Mouse (Mus musculus) heart, postnatal 14 days (tissue): Measurements from ENCODE around the gene Ppp6r2. TPM values are rescaled to one million over a fixed set of nuclear protein-coding genes. Genes with fewer than 3 reads are reported as not detected.

Experiments
- DNase-seq, 2 experiments: peaks; one replicate each; pipeline ENCODE4 v3.0.0; 2021 to 2022
- intact Hi-C: fragments of 180-260 bp; cut with DNase I; formaldehyde crosslinking; loops from one replicate; pipeline ENCODE4 v1.15.1; 2025
- total RNA-seq, 2 experiments: library from RNA; stranded (reverse); gene quantifications; 2 replicates each; pipeline ENCODE4 v1.2.3; 2021

Ppp6r2 gene
- total RNA-seq, 2 experiments from 2014 or later = 57.8 to 61.2 TPM

DNA sequence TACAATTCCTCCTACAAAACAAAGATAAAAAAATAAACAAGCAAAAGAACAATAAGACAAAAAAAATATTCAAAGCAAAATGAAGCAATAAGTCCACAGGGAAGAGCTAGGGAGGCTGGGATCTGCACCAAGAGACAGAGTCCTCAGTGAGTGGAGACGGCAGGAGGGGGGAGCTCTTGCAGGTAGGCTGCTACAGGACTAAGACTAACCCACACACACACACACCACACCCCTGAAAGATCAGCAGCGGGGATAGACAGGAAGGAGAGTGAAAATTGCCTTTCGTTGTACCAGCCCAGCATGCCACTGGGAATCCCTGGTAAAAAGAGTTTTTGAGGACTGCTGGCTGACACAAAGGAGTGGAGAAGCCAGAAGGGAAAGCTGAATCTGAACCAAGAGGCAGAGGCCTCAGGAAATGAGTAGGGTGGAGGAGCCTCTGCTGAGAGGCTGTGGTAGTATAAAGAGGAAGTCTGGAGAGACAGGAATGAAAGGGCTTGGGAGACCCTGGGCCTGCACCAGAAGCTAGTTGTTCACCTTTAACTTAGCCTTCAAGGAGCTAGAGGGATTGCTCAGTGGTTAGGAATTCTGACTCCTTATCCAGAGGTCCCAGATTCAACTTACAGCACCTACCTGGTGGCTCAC is 28.5 kb downstream of the Ppp6r2 start:
- no peak for DNase-seq
- intact Hi-C loops = no loop called here

DNA sequence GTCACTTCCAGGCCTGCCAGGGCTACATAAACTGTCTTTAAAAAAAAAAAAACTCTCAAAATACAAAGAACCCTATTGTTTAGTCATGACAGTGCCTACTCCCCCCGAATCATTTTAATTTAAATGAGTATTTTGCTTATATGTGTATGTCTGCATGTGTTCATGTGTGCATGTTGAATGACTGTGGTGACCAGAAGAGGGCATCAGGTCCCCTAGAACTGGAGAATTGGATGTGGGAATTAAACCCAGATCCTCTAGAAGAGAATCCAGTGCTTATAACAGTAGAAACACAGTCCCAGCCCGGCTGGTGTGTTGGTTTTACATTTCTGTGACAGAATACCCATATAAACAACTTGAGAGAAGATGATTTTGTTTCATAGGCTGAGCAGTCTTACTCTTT is 29.7 kb downstream of the Ppp6r2 start:
- no peak for DNase-seq
- intact Hi-C loops = no loop called here

DNA sequence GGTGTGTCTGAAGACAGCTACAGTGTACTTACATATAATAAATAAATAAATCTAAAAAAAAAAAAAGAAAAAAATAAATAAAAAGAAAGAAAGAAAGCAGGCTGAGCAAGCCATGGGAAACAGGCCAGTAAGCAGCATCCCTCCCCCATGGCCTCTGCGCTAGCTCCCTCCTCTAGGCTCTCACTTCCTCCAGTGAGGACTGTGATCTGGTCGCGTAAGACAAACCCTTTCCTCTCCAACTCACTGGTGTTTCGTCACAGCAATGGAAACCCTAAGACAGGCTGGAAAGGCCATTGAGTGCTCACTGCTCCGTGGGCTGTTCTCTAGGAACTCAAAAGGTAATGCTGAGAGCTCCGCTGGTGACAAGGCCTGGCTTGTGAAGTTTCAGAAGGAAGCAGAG is 37.7 kb downstream of the Ppp6r2 start:
- intact Hi-C loops = no loop called here
- DNase-seq = no peak

DNA sequence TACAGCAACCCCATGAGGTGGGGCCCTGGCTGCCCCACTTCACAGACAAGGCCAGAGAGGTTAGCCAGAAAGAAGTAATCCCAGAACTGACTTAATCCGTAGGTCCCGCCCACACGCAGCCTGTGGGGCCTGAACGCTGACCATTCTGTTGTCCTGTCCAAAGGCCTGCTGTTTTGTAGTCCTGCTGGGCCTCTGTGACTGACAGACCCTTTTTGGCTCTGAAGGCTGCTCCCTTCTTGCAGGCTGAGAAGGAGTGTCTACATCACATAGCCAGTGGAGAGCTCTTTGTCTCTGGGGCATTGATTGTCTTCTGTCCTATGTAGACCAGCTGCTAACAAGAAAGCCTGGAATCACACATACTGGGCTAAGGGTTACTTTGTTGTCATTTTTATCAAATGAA is 44.0 kb downstream of the Ppp6r2 start:
- DNase-seq = peak; percentile 29 to 31
- intact Hi-C loops = no loop called here

DNA sequence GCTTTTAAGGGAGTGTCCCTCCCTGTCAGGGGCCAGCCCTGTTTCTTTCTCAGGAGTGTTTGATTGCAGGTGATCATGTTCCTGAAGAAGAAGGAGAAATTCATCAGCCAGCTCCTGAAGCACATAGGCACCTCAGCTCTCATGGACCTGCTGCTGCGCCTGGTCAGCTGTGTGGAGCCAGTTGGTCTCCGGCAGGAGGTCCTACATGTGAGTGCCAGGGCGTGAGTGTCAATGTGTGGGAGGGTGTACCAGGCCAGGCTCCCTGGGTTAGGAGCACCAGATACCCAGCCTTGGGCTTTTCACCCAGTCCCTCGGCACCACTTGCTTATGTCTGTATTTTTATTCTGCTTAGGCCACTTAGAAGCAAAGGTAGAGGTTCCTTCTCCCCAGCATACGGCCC is 47.6 kb downstream of the Ppp6r2 start:
- no peak for DNase-seq
- intact Hi-C loops = no loop called here

DNA sequence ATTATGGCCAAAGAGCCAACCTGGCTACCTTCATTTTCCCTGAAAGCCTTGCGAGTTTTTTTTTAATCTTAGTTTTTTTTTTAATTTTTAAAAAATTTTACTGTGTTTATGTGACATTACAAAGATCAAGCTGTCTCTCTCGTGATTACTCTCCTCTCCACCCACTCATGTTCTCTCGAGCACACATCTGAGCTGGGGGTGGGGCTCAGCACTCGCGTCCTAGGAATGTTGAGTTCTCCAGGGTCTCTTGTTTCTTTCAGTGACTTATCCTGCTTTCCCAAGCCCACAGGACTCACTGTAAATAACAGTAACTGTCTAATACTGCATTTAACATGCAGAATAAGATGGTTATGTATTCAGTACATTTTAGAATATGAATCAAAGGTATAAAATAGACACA is 53.1 kb downstream of the Ppp6r2 start:
- DNase-seq = no peak
- intact Hi-C loops = no loop called here

DNA sequence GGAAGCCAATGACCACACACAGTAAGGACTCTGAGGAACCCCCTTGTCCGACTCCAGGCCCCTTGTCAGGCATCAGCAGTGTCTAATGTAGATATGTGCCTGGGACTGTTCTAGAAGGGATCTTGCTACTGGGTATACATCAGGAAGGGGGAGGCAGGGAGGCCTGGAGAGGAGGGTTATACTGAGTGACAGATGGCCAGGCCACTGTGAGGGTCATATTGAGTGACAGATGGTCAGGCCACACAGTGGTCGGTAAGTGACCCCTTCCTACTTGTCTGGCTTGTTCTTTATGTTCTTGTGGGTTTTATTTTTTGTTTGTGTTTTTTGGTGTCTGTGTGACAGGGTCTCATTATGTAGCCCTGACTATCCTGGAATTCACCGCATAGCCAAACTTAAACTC is 64.1 kb downstream of the Ppp6r2 start:
- intact Hi-C loops = no loop called here
- DNase-seq = no peak

DNA sequence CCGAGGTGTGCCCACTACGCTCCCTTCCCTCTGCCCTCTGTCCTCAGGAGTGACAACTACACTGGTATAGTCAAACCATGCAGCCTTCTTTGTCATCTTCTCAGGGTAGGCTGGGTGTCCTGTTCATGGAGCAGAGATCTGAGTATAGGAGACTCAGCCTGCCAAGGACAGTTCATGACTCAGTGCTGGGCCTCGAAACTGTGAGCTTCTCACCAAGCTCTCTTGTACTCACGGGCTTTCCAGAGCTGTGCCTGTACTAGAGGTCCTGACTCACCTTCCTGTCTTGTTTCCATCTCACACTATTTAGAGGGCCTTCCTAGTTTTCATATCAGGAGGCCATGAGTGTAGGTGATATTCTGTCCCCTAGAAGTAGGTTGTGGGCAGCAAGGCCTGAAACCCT is 66.0 kb downstream of the Ppp6r2 start:
- DNase-seq = no peak
- intact Hi-C loops = no loop called here

DNA sequence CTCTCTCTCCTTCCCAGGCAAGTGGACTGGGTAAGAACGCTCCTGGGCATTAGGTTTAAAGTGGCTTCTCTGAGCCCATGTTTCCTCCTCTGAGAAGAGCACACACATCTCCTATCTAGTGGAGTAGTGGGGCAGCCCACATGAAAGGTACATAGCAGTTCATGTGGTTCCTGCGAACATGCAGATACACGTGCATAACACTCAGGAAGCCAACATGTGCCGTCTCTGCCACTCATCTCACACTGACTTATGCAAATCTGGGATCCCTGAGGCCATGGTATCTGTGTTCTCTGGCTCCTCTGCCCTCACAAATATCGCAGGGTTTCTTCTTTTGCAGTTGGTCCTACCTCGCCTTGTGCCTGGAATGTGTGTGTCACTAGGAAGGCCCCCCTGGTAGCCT is 71.2 kb downstream of the Ppp6r2 start:
- intact Hi-C loops = no loop called here
- DNase-seq = no peak

DNA sequence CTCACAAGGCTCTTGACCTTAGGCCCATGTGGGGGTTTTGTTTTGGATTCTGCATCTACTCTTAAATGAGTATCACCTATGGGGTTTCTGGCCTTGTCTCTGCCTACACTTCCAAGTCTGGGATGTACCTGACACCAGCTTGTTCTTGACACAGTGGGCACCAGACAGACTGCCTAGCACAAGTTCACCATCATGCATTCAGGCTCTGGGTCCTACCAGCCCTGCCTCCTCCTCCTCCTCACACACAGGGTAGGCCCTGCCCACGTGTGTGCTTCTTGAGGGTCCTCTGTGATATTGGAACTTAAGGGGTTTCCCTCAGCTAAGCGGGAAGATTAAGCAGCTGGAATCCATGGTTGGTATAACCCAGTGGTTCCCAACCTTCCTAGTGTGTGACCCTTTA is 72.7 kb downstream of the Ppp6r2 start:
- DNase-seq = no peak
- intact Hi-C loops = no loop called here

DNA sequence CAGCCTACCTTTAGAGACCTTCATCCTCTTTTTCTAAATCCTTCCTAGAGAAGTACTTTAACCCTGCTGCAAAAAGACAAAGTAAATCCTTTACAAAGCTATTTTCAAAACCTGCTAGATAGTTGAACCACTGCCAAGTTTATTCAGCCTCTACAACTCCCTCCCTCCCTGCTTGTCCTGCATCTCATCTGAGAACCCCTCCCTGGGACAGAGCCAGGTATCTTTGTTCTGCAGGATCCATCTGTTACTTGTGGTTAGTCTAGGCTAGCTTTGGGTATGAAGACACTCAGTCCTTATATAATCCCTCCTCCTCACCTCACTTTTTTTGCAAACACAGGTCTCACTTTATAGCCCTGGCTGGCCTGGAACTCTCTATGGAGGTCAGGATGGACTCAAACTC is 73.7 kb downstream of the Ppp6r2 start:
- DNase-seq = no peak
- intact Hi-C loops = no loop called here

DNA sequence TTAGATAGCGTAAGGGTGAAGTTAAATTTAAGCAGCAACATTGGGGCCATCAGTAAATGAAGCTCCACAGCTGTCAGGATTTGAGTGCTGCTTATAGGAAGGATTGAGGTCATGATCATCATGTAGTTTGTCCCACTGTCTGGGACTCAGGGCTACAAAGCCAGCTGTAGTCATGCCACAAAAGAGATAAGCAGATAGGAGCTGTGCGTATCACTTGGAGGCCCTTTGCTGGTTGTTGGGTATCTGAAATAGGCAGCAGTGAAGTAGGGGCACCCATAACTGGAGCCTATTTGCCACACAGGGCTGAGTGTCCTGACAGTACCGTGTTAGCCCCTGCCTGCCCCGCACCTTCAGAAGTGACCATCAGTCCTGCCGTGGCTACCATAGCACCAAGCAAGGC is 74.1 kb downstream of the Ppp6r2 start:
- intact Hi-C loops = no loop called here
- no peak for DNase-seq

DNA sequence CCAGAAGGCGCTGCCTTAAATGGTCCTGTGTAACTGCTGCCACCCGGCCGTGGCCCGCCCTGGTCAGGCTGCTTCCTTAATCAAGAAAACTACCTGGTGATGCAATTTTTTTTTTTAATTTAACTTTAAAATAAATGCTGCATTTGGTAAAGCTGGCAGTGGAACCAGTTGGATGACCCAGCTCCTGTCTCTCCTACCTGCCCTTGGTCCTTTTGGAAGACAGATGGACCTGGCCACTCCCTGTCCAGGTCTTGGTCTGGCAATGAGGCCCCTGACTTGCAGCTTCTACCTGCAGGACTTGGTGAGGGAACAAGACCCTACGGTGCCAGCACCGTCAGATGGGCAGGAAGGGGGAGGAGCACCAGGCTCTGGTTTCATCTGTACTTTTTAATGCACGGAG is 74.8 kb downstream of the Ppp6r2 start:
- intact Hi-C loops = no loop called here
- DNase-seq = no peak

DNA sequence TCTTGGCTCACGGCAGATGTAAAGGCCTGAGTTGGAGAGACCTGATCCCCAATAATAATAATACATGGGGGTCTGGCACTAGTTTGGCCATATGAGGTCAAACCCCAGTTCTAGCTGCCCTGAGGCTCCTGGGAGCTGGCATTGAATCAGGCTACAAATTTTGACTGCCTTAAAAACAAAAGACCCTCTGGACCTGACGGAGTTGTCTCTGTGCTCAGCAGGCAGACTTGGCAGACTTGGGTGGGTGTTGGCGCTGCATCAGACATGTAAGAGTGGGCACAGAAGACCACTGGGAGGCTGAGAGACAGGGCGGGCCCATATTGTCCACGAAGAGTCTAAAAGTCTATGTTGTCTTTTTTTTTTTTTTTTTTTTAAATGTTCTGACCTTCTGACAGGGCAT is 75.2 kb downstream of the Ppp6r2 start:
- DNase-seq = no peak
- intact Hi-C loops = no loop called here

DNA sequence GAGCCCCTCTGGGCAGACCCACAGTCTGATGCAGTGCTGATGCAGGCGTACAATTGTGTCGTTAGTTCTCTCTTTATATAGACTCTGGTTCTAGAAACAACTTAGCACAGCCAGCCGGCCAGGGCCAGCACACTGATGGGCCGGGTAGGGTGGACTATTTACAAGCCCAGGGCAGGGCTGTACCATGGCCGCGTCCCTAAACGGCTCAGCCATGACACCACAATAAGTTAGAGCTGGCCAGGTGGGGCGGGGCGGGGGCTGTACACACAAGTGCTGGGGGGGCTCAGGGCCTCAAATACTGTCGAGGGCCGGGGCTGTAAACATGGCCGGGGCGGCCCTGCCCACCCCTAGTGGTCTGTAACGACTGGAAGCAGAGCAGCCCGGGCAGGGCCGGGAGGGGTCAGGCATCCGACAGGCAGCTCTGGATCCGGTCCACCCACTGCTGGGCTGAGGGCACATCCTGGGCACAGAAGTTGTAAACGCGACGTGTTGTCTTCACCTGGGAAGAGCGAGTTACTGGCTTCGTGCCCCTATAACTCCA is 76.9 kb downstream of the Ppp6r2 start:
- intact Hi-C loops = no loop called here
- DNase-seq = no peak

DNA sequence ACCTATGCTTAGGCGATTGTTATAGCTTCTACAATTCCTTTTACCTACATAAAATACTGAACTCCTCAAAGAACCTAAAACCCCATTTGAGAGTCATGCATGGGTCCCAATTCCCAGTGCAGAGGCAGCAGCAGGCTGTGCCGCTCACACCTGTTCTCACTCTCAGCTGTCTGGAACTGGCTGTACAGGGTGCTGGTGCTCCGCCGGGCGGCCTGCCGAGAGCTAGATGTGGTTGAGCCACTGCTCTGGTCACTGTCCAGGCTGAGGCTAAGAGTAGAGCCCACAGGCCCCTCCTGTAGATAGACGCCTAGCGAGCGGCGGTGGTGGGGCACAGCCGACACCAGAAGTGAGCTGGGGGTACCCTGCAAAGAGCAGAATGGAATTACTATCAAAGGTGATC is 78.1 kb downstream of the Ppp6r2 start:
- intact Hi-C loops = no loop called here
- DNase-seq = no peak

DNA sequence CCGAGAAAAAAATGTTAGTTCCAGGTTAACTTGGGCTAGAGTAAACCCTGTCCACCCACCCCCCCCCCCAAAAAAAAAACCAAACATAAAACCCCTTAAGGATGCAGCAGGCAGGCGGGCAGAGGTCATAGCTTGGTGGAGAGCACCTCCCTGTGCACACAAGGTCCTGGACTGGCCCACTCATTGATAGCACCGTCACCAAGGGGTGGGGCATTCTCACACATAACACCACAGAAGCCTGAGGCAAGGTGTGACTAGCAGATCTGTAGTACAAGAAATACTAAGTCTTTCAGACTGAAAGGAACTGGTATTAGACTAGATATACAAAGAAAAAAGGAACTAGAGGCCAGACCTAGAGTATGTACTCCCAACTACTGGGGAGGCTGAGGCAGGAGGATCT is 80.2 kb downstream of the Ppp6r2 start:
- no peak for DNase-seq
- intact Hi-C loops = no loop called here

DNA sequence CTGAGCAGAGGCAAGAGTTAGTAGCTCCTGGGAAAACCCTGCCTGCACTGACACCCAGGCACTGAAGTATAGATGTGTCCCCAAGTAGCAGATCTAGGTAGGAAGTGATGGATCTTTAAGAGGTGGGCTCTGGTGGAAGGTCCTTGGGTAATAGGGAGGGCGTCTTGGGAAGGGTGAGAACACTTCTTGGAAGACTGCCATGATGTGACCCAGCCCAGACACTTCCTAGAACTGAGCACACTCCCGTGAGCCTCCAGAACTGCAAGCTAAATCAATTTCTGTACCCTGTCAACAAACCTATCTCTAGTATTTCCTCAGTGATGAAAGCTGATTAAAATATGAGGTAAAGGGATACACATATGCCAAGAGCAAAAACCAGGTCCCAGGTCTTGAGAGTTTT is 81.4 kb downstream of the Ppp6r2 start:
- no peak for DNase-seq
- intact Hi-C loops = no loop called here

DNA sequence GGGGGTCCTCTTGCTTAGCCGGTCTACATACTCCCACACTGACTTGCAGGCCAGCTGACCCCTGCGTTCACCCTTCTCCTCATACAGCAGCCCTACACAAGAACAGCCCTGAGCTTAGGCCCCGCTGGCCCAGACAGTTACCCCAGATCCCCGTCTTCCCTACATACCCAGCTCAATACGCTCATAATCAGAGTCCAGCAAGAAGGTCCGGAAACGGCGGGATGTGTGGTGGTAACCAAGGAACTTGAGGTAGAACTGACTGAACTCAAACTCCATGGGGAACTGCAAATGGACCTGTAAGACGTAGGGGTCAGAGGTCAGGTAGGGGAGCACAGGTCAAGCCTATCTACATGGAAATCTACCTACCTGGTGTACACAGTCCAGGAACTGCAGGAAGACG is 82.4 kb downstream of the Ppp6r2 start:
- no peak for DNase-seq
- intact Hi-C loops = no loop called here

DNA sequence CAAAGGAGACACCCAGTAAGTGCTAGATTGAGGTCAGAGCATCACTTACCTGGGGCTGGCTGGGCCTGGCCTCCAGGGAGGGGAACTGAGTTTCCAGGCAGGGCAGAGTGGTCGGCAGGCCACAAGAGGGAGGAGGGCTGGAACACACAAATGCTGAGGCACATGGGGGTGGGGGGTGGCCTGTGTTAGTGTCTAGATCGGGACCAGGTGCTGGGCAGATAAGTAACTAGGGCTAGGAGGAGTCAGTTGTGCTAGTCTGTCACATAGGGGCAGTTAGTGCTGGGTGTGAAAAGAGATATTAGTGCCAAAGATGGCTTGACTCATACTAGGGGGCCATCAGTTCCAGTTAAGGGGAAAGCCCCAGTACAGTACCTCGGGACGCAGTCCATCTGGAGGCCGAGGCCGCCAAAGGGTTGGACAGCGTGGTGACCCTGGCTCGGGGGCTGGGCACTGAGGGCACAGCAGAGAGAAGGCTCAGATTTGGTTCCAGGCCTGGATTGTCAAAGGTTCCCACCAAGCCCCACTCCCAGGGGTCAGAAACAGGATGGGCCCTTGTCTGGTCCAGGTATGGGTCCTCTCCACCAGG is 84.3 kb downstream of the Ppp6r2 start:
- intact Hi-C loops = no loop called here
- no peak for DNase-seq

DNA sequence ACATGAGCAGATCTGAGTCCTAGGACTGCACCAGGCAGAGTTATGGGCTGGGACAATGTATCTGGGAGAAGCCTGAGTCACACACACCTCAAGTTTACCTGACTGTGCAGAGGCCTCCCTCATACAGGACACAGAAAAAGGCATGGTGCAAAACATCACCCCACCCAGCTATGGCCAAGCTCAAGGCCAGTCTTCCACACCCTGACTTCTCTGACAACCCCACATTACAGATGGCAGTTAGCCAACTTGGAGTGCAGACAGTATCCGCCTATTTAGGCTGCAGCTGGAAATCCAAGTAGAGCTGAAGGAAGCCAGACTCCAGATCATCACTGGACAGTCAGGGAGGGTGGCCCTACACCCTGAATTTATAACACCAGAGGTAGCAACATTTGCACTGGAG is 85.1 kb downstream of the Ppp6r2 start:
- peak; percentile 52 to 59 for DNase-seq
- intact Hi-C loops = no loop called here

DNA sequence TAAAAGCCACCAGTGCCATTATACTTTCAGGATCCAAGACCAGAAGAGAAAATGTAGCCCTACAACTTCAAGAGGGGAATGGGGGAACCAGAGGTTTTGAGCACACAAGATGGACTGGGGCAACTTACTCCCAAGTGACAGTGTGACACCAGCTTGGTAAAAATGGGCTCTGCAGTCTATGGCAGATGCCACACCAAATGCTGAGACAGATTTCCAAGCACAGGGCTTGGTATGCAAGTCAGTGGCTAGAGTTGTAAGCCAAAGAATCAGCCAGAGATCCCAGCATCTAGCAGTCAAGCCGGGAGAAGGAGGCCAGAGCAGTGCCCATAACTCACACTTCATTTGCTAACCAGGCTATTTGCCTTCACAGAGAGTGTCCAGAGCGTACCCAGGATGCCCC is 86.3 kb downstream of the Ppp6r2 start:
- intact Hi-C loops = no loop called here
- DNase-seq = no peak

DNA sequence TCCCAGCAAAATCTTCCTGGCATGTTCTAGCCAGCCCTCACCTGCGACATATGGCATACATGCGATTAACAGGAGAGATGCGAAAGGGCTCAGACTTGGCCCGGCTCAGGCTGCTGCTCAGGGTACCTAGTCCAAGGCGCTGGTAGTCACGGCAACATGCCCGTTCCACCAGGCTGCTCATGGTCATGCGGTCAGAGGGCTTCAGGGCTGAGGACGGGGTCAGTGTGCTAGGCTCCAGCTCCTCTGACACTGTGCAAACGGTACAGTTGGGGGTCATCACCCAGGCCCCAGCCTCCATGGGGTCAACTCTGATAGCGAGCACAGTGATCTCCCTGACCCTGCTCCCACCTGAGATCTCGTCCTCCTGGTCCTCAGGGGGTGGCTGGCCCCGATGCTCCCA is 88.8 kb downstream of the Ppp6r2 start:
- no peak for DNase-seq
- intact Hi-C loops = no loop called here
